Mouse (Mus musculus) heart, postnatal 0 days (tissue): ENCODE results near the gene Lrrc8a.

Experiments used
- CTCF ChIP-seq: IDR thresholded peaks from 2 replicates; pipeline ENCODE4 v1.5.1; 2016; ENCODE audit warnings: antibody characterized with exemption, control low read depth, low read depth
- EP300 ChIP-seq: IDR thresholded peaks from 2 replicates; pipeline ENCODE4 v1.6.1; 2016; ENCODE audit warnings: antibody characterized with exemption, low read depth

DNA sequence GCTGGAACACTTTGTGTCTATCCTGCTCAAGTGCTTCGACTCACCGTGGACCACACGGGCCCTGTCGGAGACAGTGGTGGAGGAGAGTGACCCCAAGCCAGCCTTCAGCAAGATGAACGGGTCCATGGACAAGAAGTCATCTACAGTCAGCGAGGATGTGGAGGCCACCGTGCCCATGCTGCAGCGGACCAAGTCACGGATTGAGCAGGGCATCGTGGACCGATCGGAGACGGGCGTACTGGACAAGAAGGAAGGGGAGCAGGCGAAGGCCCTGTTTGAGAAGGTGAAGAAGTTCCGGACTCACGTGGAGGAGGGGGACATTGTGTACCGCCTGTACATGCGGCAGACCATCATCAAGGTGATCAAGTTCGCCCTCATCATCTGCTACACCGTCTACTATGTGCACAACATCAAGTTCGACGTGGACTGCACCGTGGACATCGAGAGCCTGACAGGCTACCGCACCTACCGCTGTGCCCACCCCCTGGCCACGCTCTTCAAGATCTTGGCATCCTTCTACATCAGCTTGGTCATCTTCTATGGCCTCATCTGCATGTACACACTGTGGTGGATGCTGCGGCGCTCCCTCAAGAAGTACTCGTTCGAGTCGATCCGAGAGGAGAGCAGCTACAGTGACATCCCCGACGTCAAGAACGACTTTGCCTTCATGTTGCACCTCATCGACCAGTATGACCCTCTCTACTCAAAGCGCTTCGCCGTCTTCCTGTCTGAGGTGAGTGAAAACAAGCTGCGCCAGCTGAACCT is 18.3 kb downstream of the Lrrc8a start:
- TF ChIP-seq CTCF (no peak), EP300 (no peak)
